Mouse (Mus musculus): ENCODE data around the gene Caskin1.

Gene Caskin1

DNA sequence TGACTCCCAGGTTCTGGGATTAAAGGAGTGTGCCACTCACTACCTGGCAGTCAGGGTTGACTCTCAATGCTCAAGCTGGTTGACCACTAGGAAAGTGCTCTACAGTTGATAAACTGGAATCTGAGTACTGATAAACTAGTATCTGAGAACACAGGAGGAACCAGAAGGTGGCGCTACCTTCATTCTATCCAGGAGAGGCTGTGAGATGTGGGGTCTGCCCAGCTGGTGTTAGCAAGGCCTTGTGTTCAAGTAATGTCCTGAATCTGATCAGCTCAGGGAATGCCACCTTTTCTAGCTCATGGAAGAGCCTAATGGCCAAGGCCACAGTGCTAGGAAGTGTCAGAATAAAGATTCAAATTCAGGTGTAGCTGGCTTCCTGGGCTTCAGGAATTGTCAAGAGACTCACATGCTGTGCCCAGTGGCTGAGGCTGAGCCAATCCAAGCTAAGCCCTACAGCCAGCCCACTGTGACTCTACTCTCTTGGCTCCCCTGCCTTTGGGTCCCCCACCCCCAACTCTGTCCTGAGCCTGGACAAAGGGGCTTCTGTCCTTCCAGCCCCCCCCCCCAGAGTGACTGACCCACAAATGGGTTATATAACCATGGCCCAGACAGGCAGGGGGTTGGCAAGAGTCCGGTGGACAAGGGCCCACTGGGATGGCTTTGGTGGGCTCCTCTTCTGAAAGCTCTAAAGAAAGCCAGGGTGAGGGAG, 6.4 kb downstream of the Caskin1 start:
- no peak for DNase-seq (ENCODE audit: low spot score in 2 of 2)

DNA sequence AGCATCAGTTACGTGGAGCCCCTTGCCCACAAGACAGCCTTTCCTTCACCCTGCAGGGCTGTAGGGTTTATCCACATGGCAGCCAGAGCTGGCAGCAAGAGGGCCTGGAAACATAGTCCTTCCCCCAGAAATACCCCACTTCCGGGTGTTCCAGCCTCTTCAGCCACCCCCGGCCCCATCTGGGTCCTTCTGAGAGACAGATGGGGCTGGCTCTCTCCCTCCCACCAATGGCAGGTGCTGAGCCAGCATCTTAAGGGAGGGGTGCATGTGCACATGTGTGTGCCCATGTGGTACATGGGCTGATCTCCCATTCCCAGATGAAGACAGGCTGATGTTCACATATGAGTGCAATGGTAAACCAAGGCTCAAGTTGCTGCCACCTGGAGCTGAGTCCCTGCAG, 7.0 kb downstream of the Caskin1 start:
- peak in 1 of 2 experiments; percentile 76 for DNase-seq (ENCODE audit: low spot score in 2 of 2)

- no peak for DNase-seq (ENCODE audit: low spot score in 2 of 2)
Observed at GRCm38 (mm10) chr17:24496026-24496425, 7.6 kb downstream of the Caskin1 start.

GRCm38 (mm10) chr17:24502208-24502607, 13.8 kb downstream of the Caskin1 start:
- DNase-seq (ENCODE audit: low spot score in 2 of 2) = no peak

DNA sequence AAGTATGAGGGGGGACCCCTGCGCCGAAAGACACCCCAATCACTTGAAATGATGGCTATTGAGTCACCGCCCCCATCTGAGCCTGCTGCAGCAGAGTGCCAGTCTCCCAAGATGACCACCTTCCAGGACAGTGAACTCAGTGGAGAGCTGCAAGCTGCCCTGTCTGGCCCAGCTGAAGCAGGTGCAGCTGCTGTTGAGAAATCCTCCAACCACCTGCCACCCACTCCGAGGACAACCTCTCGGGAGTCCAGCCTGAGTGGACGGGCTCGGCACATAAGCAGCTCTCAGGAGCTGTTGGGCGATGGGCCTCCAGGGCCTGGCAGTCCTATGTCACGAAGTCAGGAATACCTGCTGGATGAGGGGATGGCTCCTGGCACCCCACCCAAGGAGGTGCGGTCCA, 15.7 kb downstream of the Caskin1 start:
- DNase-seq (ENCODE audit: low spot score in 2 of 2) = no peak

DNA sequence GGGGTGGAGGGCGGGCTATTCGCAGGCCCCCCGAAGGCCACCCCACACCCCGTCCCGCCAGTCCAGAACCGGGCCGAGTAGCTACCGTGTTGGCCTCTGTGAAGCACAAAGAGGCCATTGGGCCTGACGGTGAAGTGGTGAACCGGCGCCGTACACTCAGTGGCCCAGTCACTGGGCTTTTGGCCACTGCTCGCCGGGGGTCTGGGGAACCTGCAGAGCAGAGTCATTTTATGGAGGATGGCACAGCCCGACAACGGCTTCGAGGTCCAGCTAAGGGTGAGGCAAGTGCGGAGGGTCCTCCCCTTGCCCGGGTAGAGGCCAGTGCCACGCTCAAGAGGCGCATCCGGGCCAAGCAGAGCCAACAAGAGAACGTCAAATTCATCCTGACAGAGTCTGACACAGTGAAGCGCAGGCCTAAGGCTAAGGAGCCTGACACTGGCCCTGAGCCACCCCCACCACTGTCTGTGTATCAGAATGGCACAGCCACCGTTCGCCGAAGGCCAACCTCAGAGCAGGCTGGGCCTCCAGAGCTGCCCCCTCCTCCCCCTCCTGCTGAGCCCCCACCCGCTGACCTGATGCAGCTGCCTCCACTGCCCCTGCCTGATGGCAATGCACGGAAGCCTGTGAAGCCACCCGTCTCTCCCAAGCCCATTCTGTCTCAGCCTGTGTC, 17.0 kb downstream of the Caskin1 start:
- DNase-seq (ENCODE audit: low spot score in 2 of 2) = no peak

DNA sequence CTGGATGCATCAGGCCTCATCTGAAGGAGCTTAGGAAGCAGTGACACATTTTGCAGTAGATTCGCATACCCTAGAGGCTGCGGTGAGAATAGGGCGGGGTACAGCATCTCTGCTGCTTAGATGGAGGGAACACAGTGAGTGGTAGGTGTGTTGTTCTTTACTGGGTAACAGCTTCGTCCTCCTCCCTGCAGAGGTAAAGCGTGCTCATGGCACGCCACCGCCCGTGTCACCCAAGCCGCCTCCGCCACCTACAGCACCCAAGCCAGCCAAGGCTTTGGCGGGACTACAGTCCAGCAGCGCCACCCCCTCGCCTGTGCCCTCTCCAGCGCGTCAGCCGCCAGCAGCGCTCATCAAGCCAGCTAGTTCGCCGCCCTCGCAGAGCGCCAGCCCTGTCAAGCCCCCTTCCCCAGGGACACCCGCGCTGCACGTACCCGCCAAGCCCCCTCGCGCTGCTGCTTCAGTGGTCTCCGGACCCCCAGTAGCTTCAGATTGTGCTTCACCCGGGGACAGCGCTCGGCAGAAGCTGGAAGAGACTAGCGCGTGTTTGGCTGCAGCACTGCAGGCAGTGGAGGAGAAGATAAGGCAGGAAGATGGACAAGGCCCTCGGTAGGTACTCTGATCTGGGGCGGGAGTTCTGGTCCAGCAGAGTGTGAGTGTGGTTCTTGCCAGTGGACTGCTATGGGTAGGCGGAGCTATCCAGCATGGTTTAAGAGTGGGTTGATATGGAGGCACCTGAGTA, 18.1 kb downstream of the Caskin1 start:
- DNase-seq (ENCODE audit: low spot score in 2 of 2) = peak; percentile 67 to 77

- DNase-seq (ENCODE audit: low spot score in 2 of 2) = no peak
Observed at GRCm38 (mm10) chr17:24507129-24507664, 18.8 kb downstream of the Caskin1 start.

- no peak for DNase-seq (ENCODE audit: low spot score in 2 of 2)
Observed at GRCm38 (mm10) chr17:24507806-24508460, 19.5 kb downstream of the Caskin1 start.

DNA sequence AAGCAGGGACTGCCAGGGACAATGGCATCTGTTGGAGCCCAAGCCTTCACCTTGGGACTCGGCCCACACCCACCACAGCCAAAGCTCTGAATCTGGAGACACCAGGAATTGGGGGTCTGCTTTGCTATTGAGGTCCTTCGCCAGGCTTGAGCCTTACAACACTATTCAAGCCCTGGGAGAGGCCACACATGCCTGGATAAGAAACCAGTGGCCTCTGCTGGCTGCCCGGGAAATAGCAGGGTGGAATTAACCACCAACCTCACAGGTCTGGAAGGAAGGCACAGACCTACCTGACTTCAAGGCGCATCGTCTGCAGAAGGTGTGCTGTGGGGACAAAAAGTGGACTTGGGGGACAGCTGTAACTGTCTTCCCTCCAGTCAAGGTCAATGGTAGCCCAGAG, 25.2 kb downstream of the Caskin1 start:
- peak; percentile 60 to 67 for DNase-seq (ENCODE audit: low spot score in 2 of 2)

- no peak for DNase-seq (ENCODE audit: low spot score in 2 of 2)
Observed at GRCm38 (mm10) chr17:24514270-24515257, 26.2 kb downstream of the Caskin1 start.

DNA sequence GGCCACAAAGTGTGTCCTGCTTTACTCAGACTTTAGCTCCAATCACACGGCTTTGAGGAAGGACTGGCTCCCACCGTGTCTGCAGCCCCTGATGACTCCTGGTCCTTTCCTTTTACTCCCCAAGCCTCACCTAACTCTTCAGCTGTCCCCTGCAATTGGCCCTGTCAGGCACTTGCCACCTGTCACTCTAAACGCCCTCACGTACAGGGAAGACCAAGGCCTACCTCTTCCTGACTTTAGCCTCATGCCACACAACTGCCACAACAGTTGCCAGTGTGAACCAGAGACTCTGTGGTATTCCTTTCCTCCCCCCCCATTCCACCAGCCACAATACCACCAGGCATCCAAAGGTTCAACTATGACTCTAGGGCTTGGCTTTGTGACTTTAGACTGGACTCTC, 32.0 kb downstream of the Caskin1 start:
- DNase-seq (ENCODE audit: low spot score in 2 of 2) = no peak

- DNase-seq (ENCODE audit: low spot score in 2 of 2) = no peak
Observed at GRCm38 (mm10) chr17:24524734-24525133, 36.3 kb downstream of the Caskin1 start.

GRCm38 (mm10) chr17:24527315-24527714, 38.9 kb downstream of the Caskin1 start:
- DNase-seq (ENCODE audit: low spot score in 2 of 2) = no peak

DNA sequence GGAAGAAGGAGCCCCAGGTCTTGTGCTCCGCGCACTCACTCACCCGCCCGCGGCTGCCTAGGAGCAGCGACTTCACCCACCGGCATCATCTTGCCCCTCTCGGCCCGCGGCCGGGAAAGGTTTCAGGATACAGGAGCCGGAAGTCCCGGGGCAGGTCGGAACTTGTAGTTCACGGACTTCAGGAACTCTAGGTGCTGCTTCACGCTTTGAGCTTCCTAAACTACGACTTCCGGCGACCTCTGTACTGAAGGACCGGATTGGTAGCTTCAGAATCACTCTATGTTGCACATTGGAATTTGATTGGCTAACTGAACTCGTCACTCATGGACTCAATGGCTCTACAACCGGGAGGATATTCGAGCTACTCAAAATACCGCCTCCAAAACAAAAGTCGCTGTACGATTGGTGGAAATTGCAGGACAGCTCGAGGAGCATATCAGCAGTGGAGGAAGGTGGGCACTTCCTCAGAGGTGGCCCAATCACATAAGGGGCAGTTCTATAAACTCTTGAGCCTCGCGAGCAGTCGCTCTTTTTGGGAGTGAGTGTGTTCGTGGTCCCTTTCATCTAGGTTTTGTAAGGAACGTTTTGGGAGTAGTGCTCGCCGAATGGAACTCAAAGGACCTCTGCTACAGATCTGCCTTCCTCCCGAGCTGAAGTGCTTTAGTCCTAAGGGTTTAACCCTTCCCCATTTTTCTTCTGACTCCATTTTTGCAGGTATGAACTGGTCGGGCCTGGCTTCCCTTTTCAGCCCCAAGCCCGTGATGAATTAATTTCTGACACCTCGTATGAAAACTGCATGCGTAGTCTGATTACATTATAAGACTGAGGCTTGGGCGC, 39.5 kb downstream of the Caskin1 start, which contains the start of gene Traf7:
Gene Traf7, minus strand, starts transcription at position 216 of the 837 bp plus-strand sequence.
- DNase-seq (ENCODE audit: low spot score in 2 of 2) = peak; percentile 94 to 99

- no peak for DNase-seq (ENCODE audit: low spot score in 2 of 2)
Observed at GRCm38 (mm10) chr17:24528560-24528918, 40.1 kb downstream of the Caskin1 start.

DNA sequence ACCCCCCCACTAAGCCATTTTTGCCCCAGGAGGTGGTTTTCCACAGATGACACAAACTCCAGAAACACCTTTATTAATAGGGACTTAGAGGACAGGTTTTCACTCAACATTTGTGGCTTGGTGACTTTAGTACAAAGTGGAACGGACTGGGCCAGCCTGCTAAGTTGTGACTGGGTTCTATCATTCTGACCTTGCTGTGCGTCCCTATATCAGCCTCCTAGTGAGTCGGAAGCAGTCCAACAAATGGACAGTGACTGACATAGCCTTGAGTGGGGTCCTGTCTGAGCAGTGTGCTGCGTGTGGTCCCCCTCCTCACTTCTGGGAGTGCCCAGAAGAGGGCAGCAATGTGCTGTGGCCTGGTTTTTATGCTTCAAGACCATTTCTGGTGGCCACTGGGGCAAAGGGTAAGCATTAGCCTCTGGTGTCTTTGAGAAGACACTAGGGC, 40.6 kb downstream of the Caskin1 start:
- no peak for DNase-seq (ENCODE audit: low spot score in 2 of 2)

DNA sequence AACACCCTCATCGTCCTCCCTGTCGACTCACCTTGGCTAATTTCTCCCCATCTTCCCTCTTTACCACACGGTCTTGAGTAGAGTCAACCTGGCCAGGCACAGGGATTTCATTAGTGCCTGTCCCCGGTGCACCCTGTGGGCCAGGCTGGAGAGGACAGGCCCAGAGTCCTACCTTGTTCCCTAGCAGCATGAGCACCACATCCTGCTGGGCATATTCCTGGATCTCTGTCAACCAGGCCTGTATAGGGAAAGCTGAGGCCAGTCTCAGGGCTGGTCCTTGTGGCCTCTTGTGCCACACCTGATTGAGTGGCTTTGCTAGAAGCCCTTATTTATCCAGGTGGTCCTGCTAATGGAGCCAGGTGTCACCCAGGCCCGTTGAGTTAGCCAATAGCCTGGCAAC, 41.5 kb downstream of the Caskin1 start:
- DNase-seq (ENCODE audit: low spot score in 2 of 2) = no peak

GRCm38 (mm10) chr17:24530361-24531050, 42.1 kb downstream of the Caskin1 start:
- no peak for DNase-seq (ENCODE audit: low spot score in 2 of 2)
